Mouse (Mus musculus) hindbrain, embryonic 11.5 days (tissue): ENCODE measurements at regions not wholly inside any gene's neighbourhood (a gene's known extent, or its start where the extent isn't known, plus 50 kb on each side); places are given as distances from the start of the nearest gene placed in this dataset.

Experiments
- ATAC-seq: fragments of 200-750 bp; cut with Nextera tagmentation; 2 replicates; pipeline ENCODE4 v1.8.0; 2017; ENCODE audit warnings: mild to moderate bottlenecking, moderate TSS enrichment, moderate library complexity; ENCODE audit not compliant: low FRiP score
- DNase-seq: peaks from one replicate; pipeline ENCODE4 v3.0.0-alpha.2; 2015; ENCODE audit warnings: low spot score
- H3K27ac ChIP-seq: fragments of 300-500 bp; sonication (generic); 2 replicates; pipeline ENCODE4 v1.5.1; 2014; ENCODE audit warnings: mild to moderate bottlenecking, low read depth, low read length
- H3K27me3 ChIP-seq: fragments of 300-500 bp; sonication (generic); 2 replicates; pipeline ENCODE4 v1.6.1; 2014; ENCODE audit warnings: mild to moderate bottlenecking, low read length, moderate library complexity, mixed read lengths; ENCODE audit not compliant: control insufficient read depth, insufficient read depth
- H3K36me3 ChIP-seq: fragments of 300-500 bp; sonication (generic); 2 replicates; pipeline ENCODE4 v1.6.1; 2014; ENCODE audit warnings: mild to moderate bottlenecking, low read length, moderate library complexity, mixed read lengths; ENCODE audit not compliant: control insufficient read depth, insufficient read depth
- H3K4me1 ChIP-seq: fragments of 300-500 bp; sonication (generic); replicated peaks from 2 replicates; pipeline ENCODE4 v1.6.1; 2014; ENCODE audit warnings: low read length, mixed read lengths; ENCODE audit not compliant: control insufficient read depth, insufficient read depth
- H3K4me2 ChIP-seq: fragments of 300-500 bp; sonication (generic); replicated peaks from 2 replicates; pipeline ENCODE4 v1.6.1; 2014; ENCODE audit warnings: mild to moderate bottlenecking, low read depth, low read length
- H3K4me3 ChIP-seq: fragments of 300-500 bp; sonication (generic); 2 replicates; pipeline ENCODE4 v1.5.1; 2014; ENCODE audit warnings: low read depth, low read length
- H3K9ac ChIP-seq: fragments of 300-500 bp; sonication (generic); 2 replicates; pipeline ENCODE4 v1.6.1; 2014; ENCODE audit warnings: low read depth, low read length
- H3K9me3 ChIP-seq: fragments of 300-500 bp; sonication (generic); 2 replicates; pipeline ENCODE4 v1.6.1; 2016; ENCODE audit warnings: low read length; ENCODE audit not compliant: control insufficient read depth
- WGBS: fragments of 180-500 bp; shearing (Covaris S2); extraction: QIAGEN DNeasy Blood & Tissue Kit; methylation state at CpG from one replicate; pipeline ENCODE4 v1.1.7; 2014; 5-methylcytosine and 5-hydroxymethylcytosine counted together

- H3K9ac ChIP-seq, result no peak overlapping the region
- WGBS, result 88% methylated on average over 3 of the region's 3 CpGs
- no peaks in the 10 kb centered on the region for H3K4me1 ChIP-seq
- H3K4me3 ChIP-seq, result no peak overlapping the region
- ATAC-seq (no peak), DNase-seq (no peak)
- no peak overlapping the region for H3K27ac ChIP-seq
- H3K4me2 ChIP-seq, result no peak overlapping the region
- no peaks in the 10 kb centered on the region for H3K9me3 ChIP-seq
- H3K27me3 ChIP-seq, result no peaks in the 10 kb centered on the region
- H3K36me3 ChIP-seq, result no peaks in the 10 kb centered on the region
Observed at GRCm38 (mm10) chr7:117912453-117912852, 203.5 kb downstream of the Rps15a start.

GRCm38 (mm10) chr7:117911062-117911461 is 204.9 kb downstream of the Rps15a start:
- Histone ChIP-seq H3K27me3 (no peaks in the 10 kb centered on the region), H3K9me3 (no peaks in the 10 kb centered on the region), H3K27ac (no peak overlapping the region), H3K36me3 (no peaks in the 10 kb centered on the region), H3K4me1 (no peaks in the 10 kb centered on the region), H3K4me3 (no peak overlapping the region), H3K9ac (no peak overlapping the region), H3K4me2 (no peak overlapping the region)
- no peak for DNase-seq
- no peak for ATAC-seq
- 91% methylated on average over 3 of the region's 3 CpGs for WGBS

GRCm38 (mm10) chr7:117896528-117896927 is 219.5 kb downstream of the Rps15a start:
- H3K9me3 ChIP-seq, result no peaks in the 10 kb centered on the region
- H3K36me3 ChIP-seq, result no peaks in the 10 kb centered on the region
- H3K27me3 ChIP-seq, result no peaks in the 10 kb centered on the region
- WGBS, result 85% methylated on average over 2 of the region's 2 CpGs
- H3K27ac ChIP-seq, result no peak overlapping the region
- H3K4me1 ChIP-seq, result no peaks in the 10 kb centered on the region
- H3K4me2 ChIP-seq, result no peak overlapping the region
- H3K4me3 ChIP-seq, result no peak overlapping the region
- H3K9ac ChIP-seq, result no peak overlapping the region
- DNase-seq, result no peak
- no peak for ATAC-seq

GRCm38 (mm10) chr7:117887288-117887687 is 228.7 kb downstream of the Rps15a start:
- Histone ChIP-seq H3K4me3 (no peak overlapping the region), H3K4me2 (no peak overlapping the region), H3K4me1 (no peaks in the 10 kb centered on the region), H3K9ac (no peak overlapping the region), H3K36me3 (no peaks in the 10 kb centered on the region), H3K27me3 (no peaks in the 10 kb centered on the region), H3K9me3 (no peaks in the 10 kb centered on the region), H3K27ac (no peak overlapping the region)
- DNase-seq, result no peak
- no peak for ATAC-seq
- 79% methylated on average over 6 of the region's 6 CpGs for WGBS

DNA sequence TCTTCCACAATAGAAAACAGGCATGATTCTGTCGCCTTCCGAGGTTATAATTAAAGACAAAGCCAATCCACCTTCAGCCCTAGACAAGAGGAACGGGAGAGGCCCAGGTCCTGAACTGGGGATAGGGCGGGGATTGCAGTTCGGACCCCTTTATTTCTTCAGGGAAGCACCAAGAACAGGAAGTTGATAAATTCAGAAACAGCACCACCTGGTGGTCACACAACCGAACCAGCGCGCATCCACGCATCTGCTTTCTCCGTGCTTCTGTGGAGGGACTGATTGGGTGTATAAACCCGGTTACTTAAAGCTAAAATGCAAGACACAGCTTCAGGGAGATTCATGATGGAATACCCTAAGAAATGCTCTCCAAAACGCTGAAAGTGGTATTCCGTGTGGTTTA is 233.2 kb downstream of the Rps15a start:
- Histone ChIP-seq H3K9me3 (no peaks in the 10 kb centered on the region), H3K27ac (no peak overlapping the region), H3K27me3 (no peaks in the 10 kb centered on the region), H3K4me2 (no peak overlapping the region), H3K36me3 (no peaks in the 10 kb centered on the region), H3K4me3 (no peak overlapping the region), H3K4me1 (no peaks in the 10 kb centered on the region), H3K9ac (no peak overlapping the region)
- 8% methylated on average over 13 of the region's 13 CpGs for WGBS
- 0 out of 2 replicates have a peak, but pooled peaks have one; percentile 12 for ATAC-seq
- peak; percentile 91 for DNase-seq

GRCm38 (mm10) chr7:117878903-117879302 is 237.1 kb downstream of the Rps15a start:
- H3K9ac ChIP-seq, result no peak overlapping the region
- H3K27me3 ChIP-seq, result no peaks in the 10 kb centered on the region
- WGBS, result 84% methylated on average over 7 of the region's 7 CpGs
- no peak overlapping the region for H3K27ac ChIP-seq
- no peaks in the 10 kb centered on the region for H3K9me3 ChIP-seq
- no peak overlapping the region for H3K4me3 ChIP-seq
- no peaks in the 10 kb centered on the region for H3K4me1 ChIP-seq
- H3K4me2 ChIP-seq, result no peak overlapping the region
- no peak for DNase-seq
- no peaks in the 10 kb centered on the region for H3K36me3 ChIP-seq
- no peak for ATAC-seq

DNA sequence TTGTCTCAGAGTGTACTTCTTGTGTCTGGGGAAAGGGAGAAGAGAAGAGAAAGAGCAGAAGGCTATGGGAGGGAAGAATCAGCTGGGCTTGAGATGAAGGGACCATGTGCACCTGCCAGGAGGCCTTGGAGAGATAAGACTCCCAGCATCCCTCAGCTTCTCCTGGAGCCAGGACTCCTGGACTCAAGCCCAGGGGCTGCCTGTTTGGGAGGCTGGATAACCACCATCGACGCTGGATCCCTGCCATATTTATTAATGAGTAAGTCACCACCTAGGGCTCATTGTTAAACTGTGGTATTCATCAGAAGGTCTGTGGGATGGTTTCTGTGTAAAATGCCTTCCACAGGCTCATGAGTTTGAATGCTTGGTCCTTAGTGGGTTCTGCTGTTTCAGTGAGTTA is 240.7 kb downstream of the Rps15a start:
- no peak for DNase-seq
- H3K27ac ChIP-seq, result no peak overlapping the region
- H3K36me3 ChIP-seq, result no peaks in the 10 kb centered on the region
- no peaks in the 10 kb centered on the region for H3K9me3 ChIP-seq
- H3K4me3 ChIP-seq, result no peak overlapping the region
- ATAC-seq, result no peak
- H3K27me3 ChIP-seq, result no peaks in the 10 kb centered on the region
- WGBS, result 79% methylated on average over 2 of the region's 2 CpGs
- no peaks in the 10 kb centered on the region for H3K4me1 ChIP-seq
- no peak overlapping the region for H3K9ac ChIP-seq
- no peak overlapping the region for H3K4me2 ChIP-seq

- Histone ChIP-seq H3K4me3 (no peak overlapping the region), H3K4me1 (no peaks in the 10 kb centered on the region), H3K36me3 (no peaks in the 10 kb centered on the region), H3K27me3 (no peaks in the 10 kb centered on the region), H3K4me2 (no peak overlapping the region), H3K9ac (no peak overlapping the region), H3K27ac (no peak overlapping the region), H3K9me3 (no peaks in the 10 kb centered on the region)
- no peak for ATAC-seq
- no peak for DNase-seq
- WGBS, result 64% methylated on average over 6 of the region's 6 CpGs
Observed at GRCm38 (mm10) chr7:117859419-117859818, 256.6 kb downstream of the Rps15a start.

GRCm38 (mm10) chr7:117855955-117856354 is 260.0 kb downstream of the Rps15a start:
- no peaks in the 10 kb centered on the region for H3K9me3 ChIP-seq
- WGBS, result 89% methylated on average over 5 of the region's 5 CpGs
- ATAC-seq, result no peak

More at GRCm38 (mm10) chr7:117855955-117856354, 260.0 kb downstream of the Rps15a start:
- DNase-seq, result no peak
- H3K27ac ChIP-seq, result no peak overlapping the region
- no peak overlapping the region for H3K4me2 ChIP-seq
- no peaks in the 10 kb centered on the region for H3K4me1 ChIP-seq
- H3K9ac ChIP-seq, result no peak overlapping the region
- no peak overlapping the region for H3K4me3 ChIP-seq
- H3K36me3 ChIP-seq, result no peaks in the 10 kb centered on the region
- no peaks in the 10 kb centered on the region for H3K27me3 ChIP-seq
